In the genomic region with DNA sequence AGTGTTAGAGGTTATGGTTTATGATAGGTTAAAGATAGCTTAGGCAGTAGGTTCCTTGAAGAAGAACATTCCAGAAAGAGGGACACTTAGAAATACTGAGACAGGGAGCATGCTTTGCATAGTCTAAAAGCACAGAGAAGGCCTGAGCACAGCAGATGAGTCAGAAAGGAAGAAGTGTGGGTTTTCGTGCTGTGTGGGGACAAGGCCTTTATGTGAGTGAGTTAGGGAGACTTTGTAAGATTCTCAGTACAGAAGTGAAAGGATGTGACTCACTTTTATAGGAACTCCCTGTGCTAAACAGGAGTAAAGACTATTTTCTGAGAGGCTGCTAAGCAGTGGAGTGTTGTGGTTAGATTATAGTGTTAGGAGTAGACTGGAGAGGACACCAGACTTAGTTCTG, we compare ENCODE assay signal across 8 mouse cellular contexts. TPM values are rescaled to one million over a fixed set of nuclear protein-coding genes. Genes with fewer than 3 reads are reported as not detected.
A peak's percentile ranks its signal among the peaks of the same experiment; 100 is the strongest.
DNase-seq lines count a peak whose midpoint lies in the region; ATAC-seq and TF ChIP-seq lines count a peak whose summit lies in the region.

No protein-coding gene starts in this region.

- DNase-seq in cerebellum, adult 2 months: peak; percentile 8 to 10
- DNase-seq in cerebellum, postnatal 36 days: no peak
- DNase-seq in retina, embryonic 14.5 days (ENCODE audit: low spot score): peak; percentile 13
- DNase-seq in retina, postnatal 1 day: no peak
- DNase-seq in embryonic facial prominence, embryonic 10.5 days (ENCODE audit: low spot score): no peak
- DNase-seq in hindbrain, embryonic 14.5 days (ENCODE audit: low spot score): no peak
- no peak for DNase-seq in testis, postnatal 10 days (ENCODE audit: low spot score)

- no peak overlapping the region for H3K4me3 ChIP-seq in cerebellum, adult 2 months (replicated peaks; ENCODE audit: insufficient read depth, low read depth, low read length)
- H3K4me3 ChIP-seq in embryonic facial prominence, embryonic 10.5 days: peak overlapping the region; percentile 91
- peak overlapping the region; percentile 81 for H3K4me3 ChIP-seq in hindbrain, embryonic 14.5 days (replicated peaks; ENCODE audit: low read length)

- no peaks in the 10 kb centered on the region; the same call in 1 of the 2 replicates for H3K36me3 ChIP-seq in embryonic facial prominence, embryonic 10.5 days (replicated peaks)
- no peaks in the 10 kb centered on the region for H3K36me3 ChIP-seq in hindbrain, embryonic 14.5 days (replicated peaks; ENCODE audit: control insufficient read depth, insufficient read depth)

- TF ChIP-seq POLR2A in cerebellum, adult 2 months (IDR thresholded peaks at IDR 0.05; ENCODE audit: borderline replicate concordance, insufficient read depth, low read length): no peak

- H3K9ac ChIP-seq in hindbrain, embryonic 14.5 days: peak overlapping the region; percentile 88

- H3K9me3 ChIP-seq in embryonic facial prominence, embryonic 10.5 days: no peaks in the 10 kb centered on the region
- H3K9me3 ChIP-seq in hindbrain, embryonic 14.5 days (ENCODE audit: control insufficient read depth, low read length): no peaks in the 10 kb centered on the region

- no peaks in the 10 kb centered on the region for H3K4me1 ChIP-seq in cerebellum, adult 2 months (ENCODE audit: control insufficient read depth, insufficient read depth, low read length)
- H3K4me1 ChIP-seq in embryonic facial prominence, embryonic 10.5 days: peaks cover 18% of the 10 kb centered on the region
- H3K4me1 ChIP-seq in hindbrain, embryonic 14.5 days (replicated peaks; ENCODE audit: control insufficient read depth, insufficient read depth, low read length): peaks cover 7% of the 10 kb centered on the region; the same call in 1 of the 2 replicates

- ATAC-seq in hindbrain, embryonic 14.5 days (ENCODE audit: low FRiP score): no peak
- peak; percentile 55 for ATAC-seq in megakaryocyte, adult 5-6 weeks (ENCODE audit: poor library complexity, severe bottlenecking)

- H3K27me3 ChIP-seq in cerebellum, adult 2 months (ENCODE audit: control insufficient read depth, insufficient read depth, low read length): no peaks in the 10 kb centered on the region
- no peaks in the 10 kb centered on the region for H3K27me3 ChIP-seq in embryonic facial prominence, embryonic 10.5 days (replicated peaks; ENCODE audit: low read depth, poor library complexity, severe bottlenecking)
- no peaks in the 10 kb centered on the region for H3K27me3 ChIP-seq in hindbrain, embryonic 14.5 days (ENCODE audit: control insufficient read depth, insufficient read depth, low read length)

- 52% methylated on average over 1 of the region's 1 CpGs for WGBS in cerebellum, adult 2 months
- 38% methylated on average over 1 of the region's 1 CpGs for WGBS in embryonic facial prominence, embryonic 10.5 days
- WGBS in hindbrain, embryonic 14.5 days: 59% methylated on average over 1 of the region's 1 CpGs

- TF ChIP-seq CTCF in cerebellum, adult 2 months (IDR thresholded peaks at IDR 0.05; ENCODE audit: borderline replicate concordance, insufficient read depth, low read depth, low read length): no peak

- H3K27ac ChIP-seq in cerebellum, adult 2 months (ENCODE audit: insufficient read depth, low read length): no peak overlapping the region
- H3K27ac ChIP-seq in embryonic facial prominence, embryonic 10.5 days (replicated peaks): peak overlapping the region; percentile 44; the same call in 1 of the 2 replicates
- H3K27ac ChIP-seq in hindbrain, embryonic 14.5 days: no peak overlapping the region

- peak overlapping the region; percentile 68 for H3K4me2 ChIP-seq in hindbrain, embryonic 14.5 days (replicated peaks)

RNA-seq across cellular contexts. Expression of gene Cetn4, which starts 0.9 kb away (rescaled TPM):
- 7.7 and 8.1 TPM in 2 replicates for polyA plus RNA-seq in cerebellum, adult 2 months (2012; rRNA removed)
- polyA plus RNA-seq in embryonic facial prominence, embryonic 10.5 days (2016; fragmentation: Nextera tagmentation; extraction: Ambion mirVana): 1.4 and 2.4 TPM in 2 replicates
- polyA plus RNA-seq in hindbrain, embryonic 14.5 days (2014; fragmentation: Nextera tagmentation; extraction: Ambion mirVana): 1.5 and 1.7 TPM in 2 replicates
- 0.31 and 1.3 TPM in 2 replicates for total RNA-seq in megakaryocyte, adult 5-6 weeks (2015)
- total RNA-seq in megakaryocyte, adult 5-6 weeks (2017): 0.45 and 2.2 TPM in 2 replicates

RNA-seq across cellular contexts. Expression of gene Bbs12, which starts 1.0 kb away (rescaled TPM):
- polyA plus RNA-seq in cerebellum, adult 2 months (2012; rRNA removed): 1.4 and 1.9 TPM in 2 replicates
- polyA plus RNA-seq in embryonic facial prominence, embryonic 10.5 days (2016; fragmentation: Nextera tagmentation; extraction: Ambion mirVana): 8.6 and 8.7 TPM in 2 replicates
- 5.1 and 5.4 TPM in 2 replicates for polyA plus RNA-seq in hindbrain, embryonic 14.5 days (2014; fragmentation: Nextera tagmentation; extraction: Ambion mirVana)
- total RNA-seq in megakaryocyte, adult 5-6 weeks (2015): 0.29 and 3.0 TPM in 2 replicates
- total RNA-seq in megakaryocyte, adult 5-6 weeks (2017): 0.69 and 1.5 TPM in 2 replicates

RNA-seq across cellular contexts. Expression of gene Fgf2, which starts 34.8 kb away (rescaled TPM):
- 1.8 and 2.3 TPM in 2 replicates for polyA plus RNA-seq in cerebellum, adult 2 months (2012; rRNA removed)
- polyA plus RNA-seq in embryonic facial prominence, embryonic 10.5 days (2016; fragmentation: Nextera tagmentation; extraction: Ambion mirVana): 0.36 and 0.41 TPM in 2 replicates
- polyA plus RNA-seq in hindbrain, embryonic 14.5 days (2014; fragmentation: Nextera tagmentation; extraction: Ambion mirVana): 1.1 and 1.5 TPM in 2 replicates
- total RNA-seq in megakaryocyte, adult 5-6 weeks (2015): not detected in 2 replicates
- total RNA-seq in megakaryocyte, adult 5-6 weeks (2017): not detected in 2 replicates

Comparison
In these comparisons a context has a peak if more than half of its experiments do, and no peak if none do; other contexts are left out.
1. DNase-seq: peak in cerebellum, adult 2 months (2 of 2) and retina, embryonic 14.5 days (single experiment); none in cerebellum, postnatal 36 days (0 of 2), retina, postnatal 1 day (single experiment), embryonic facial prominence, embryonic 10.5 days (single experiment), hindbrain, embryonic 14.5 days (single experiment) and testis, postnatal 10 days (single experiment).